Mouse (Mus musculus): Measurements from ENCODE around the gene Gsc. TPM values are rescaled to one million over a fixed set of nuclear protein-coding genes. Genes with fewer than 3 reads are reported as not detected.

Gene Gsc
- total and polyA plus RNA-seq, 3 experiments = not detected

- H3K36me3 ChIP-seq (replicated peaks) = no peaks in the 10 kb centered on the region
- ATAC-seq (ENCODE audit: extremely low read depth, insufficient number of reproducible peaks, low FRiP score, poor library complexity, severe bottlenecking) (no peak), DNase-seq (ENCODE audit: low spot score) (no peak)
- TF ChIP-seq CTCF (IDR thresholded peaks at IDR 0.05; ENCODE audit: low read depth, low read length) (no peak), TAL1 (conservative IDR thresholded peaks at IDR 0.05; ENCODE audit: low read depth, low read length) (no peak), POLR2AphosphoS5 (IDR thresholded peaks at IDR 0.05; ENCODE audit: insufficient replicate concordance, low read depth, low read length) (no peak), GATA1 (IDR thresholded peaks at IDR 0.05; ENCODE audit: borderline replicate concordance, low read length) (no peak), GATA2 (IDR thresholded peaks at IDR 0.05; ENCODE audit: borderline replicate concordance, low read depth, low read length) (no peak)
- no peak overlapping the region for H3K4me3 ChIP-seq (ENCODE audit: low read depth, low read length)
- no peaks in the 10 kb centered on the region for H3K4me1 ChIP-seq (ENCODE audit: insufficient read depth, low read depth, low read length)
- H3K27me3 ChIP-seq (ENCODE audit: insufficient read depth, low read length) = no peaks in the 10 kb centered on the region
- H3K9me3 ChIP-seq (replicated peaks) = peaks cover 72% of the 10 kb centered on the region
Measured at GRCm38 (mm10) chr12:104431359-104431758, 41.8 kb downstream of the Gsc start.

DNA sequence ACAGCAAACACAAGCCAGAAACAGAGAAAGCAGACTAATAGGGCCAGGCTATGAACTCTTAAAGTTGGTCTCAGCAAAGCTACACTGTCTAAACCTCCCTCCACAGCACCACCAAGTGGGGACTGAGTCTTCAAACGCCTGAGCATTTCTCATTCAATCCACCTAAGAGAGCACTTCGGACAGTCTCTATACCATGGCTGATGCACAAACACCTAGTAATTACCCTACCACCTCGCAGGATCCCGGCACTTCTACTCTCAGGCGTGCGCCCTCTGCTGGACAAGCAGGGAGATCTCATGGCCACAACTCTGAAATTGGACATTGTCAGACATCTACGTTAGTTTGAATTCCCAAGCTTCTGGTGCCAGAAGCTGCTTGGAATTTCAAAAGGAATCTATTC is 46.2 kb downstream of the Gsc start:
- ATAC-seq (ENCODE audit: extremely low read depth, insufficient number of reproducible peaks, low FRiP score, poor library complexity, severe bottlenecking) = no peak
- no peaks in the 10 kb centered on the region for H3K36me3 ChIP-seq (replicated peaks)
- peaks cover 64% of the 10 kb centered on the region for H3K9me3 ChIP-seq (replicated peaks)
- no peak overlapping the region for H3K4me3 ChIP-seq (ENCODE audit: low read depth, low read length)
- H3K27me3 ChIP-seq (ENCODE audit: insufficient read depth, low read length) = no peaks in the 10 kb centered on the region
- DNase-seq (ENCODE audit: low spot score) = no peak
- H3K4me1 ChIP-seq (ENCODE audit: insufficient read depth, low read depth, low read length) = no peaks in the 10 kb centered on the region
- TF ChIP-seq POLR2AphosphoS5 (IDR thresholded peaks at IDR 0.05; ENCODE audit: insufficient replicate concordance, low read depth, low read length) (no peak), GATA1 (IDR thresholded peaks at IDR 0.05; ENCODE audit: borderline replicate concordance, low read length) (no peak), GATA2 (IDR thresholded peaks at IDR 0.05; ENCODE audit: borderline replicate concordance, low read depth, low read length) (no peak), TAL1 (conservative IDR thresholded peaks at IDR 0.05; ENCODE audit: low read depth, low read length) (no peak), CTCF (IDR thresholded peaks at IDR 0.05; ENCODE audit: low read depth, low read length) (no peak)

- no peaks in the 10 kb centered on the region for H3K27me3 ChIP-seq (ENCODE audit: insufficient read depth, low read length)
- no peaks in the 10 kb centered on the region for H3K4me1 ChIP-seq (ENCODE audit: insufficient read depth, low read depth, low read length)
- no peak overlapping the region for H3K4me3 ChIP-seq (ENCODE audit: low read depth, low read length)
- H3K9me3 ChIP-seq (replicated peaks) = peaks cover 61% of the 10 kb centered on the region
- ATAC-seq (ENCODE audit: extremely low read depth, insufficient number of reproducible peaks, low FRiP score, poor library complexity, severe bottlenecking) = no peak
- no peak for DNase-seq (ENCODE audit: low spot score)
- no peaks in the 10 kb centered on the region for H3K36me3 ChIP-seq (replicated peaks)
- no peak for TF ChIP-seq GATA2 (IDR thresholded peaks at IDR 0.05; ENCODE audit: borderline replicate concordance, low read depth, low read length)
- no peak for TF ChIP-seq CTCF (IDR thresholded peaks at IDR 0.05; ENCODE audit: low read depth, low read length)
- no peak for TF ChIP-seq POLR2AphosphoS5 (IDR thresholded peaks at IDR 0.05; ENCODE audit: insufficient replicate concordance, low read depth, low read length)
- TF ChIP-seq TAL1 (conservative IDR thresholded peaks at IDR 0.05; ENCODE audit: low read depth, low read length) = no peak
- TF ChIP-seq GATA1 (IDR thresholded peaks at IDR 0.05; ENCODE audit: borderline replicate concordance, low read length) = no peak
Measured at GRCm38 (mm10) chr12:104425591-104425990, 47.5 kb downstream of the Gsc start.

- Histone ChIP-seq H3K4me3 (ENCODE audit: low read depth, low read length) (no peak overlapping the region), H3K9me3 (replicated peaks) (peaks cover 66% of the 10 kb centered on the region), H3K27me3 (ENCODE audit: insufficient read depth, low read length) (no peaks in the 10 kb centered on the region), H3K4me1 (ENCODE audit: insufficient read depth, low read depth, low read length) (no peaks in the 10 kb centered on the region), H3K36me3 (replicated peaks) (no peaks in the 10 kb centered on the region)
- DNase-seq (ENCODE audit: low spot score) (no peak), ATAC-seq (ENCODE audit: extremely low read depth, insufficient number of reproducible peaks, low FRiP score, poor library complexity, severe bottlenecking) (no peak)
- TF ChIP-seq CTCF (IDR thresholded peaks at IDR 0.05; ENCODE audit: low read depth, low read length) (no peak), POLR2AphosphoS5 (IDR thresholded peaks at IDR 0.05; ENCODE audit: insufficient replicate concordance, low read depth, low read length) (no peak), GATA2 (IDR thresholded peaks at IDR 0.05; ENCODE audit: borderline replicate concordance, low read depth, low read length) (no peak), TAL1 (conservative IDR thresholded peaks at IDR 0.05; ENCODE audit: low read depth, low read length) (no peak), GATA1 (IDR thresholded peaks at IDR 0.05; ENCODE audit: borderline replicate concordance, low read length) (no peak)
Measured at GRCm38 (mm10) chr12:104422615-104423392, 50.3 kb downstream of the Gsc start.

Other genes starting within 250 kb of the Gsc start
- gene Serpina3g, start 237.1 kb downstream of the Gsc start, total RNA-seq (2014; fragmentation: Nextera tagmentation) = not detected in 2 replicates
- gene Serpina3g, start 237.1 kb downstream of the Gsc start, total RNA-seq (2017) = 0.06 and 0.16 TPM in 2 replicates
- gene Serpina3g, start 237.1 kb downstream of the Gsc start, polyA plus RNA-seq (2012) = not detected in 2 replicates
- gene Serpina3i, start 210.2 kb downstream of the Gsc start, total RNA-seq (2014; fragmentation: Nextera tagmentation) = not detected in 2 replicates
- gene Serpina3i, start 210.2 kb downstream of the Gsc start, total RNA-seq (2017) = 0.11 TPM in 1 of 2 replicates, not detected in the other
- gene Serpina3i, start 210.2 kb downstream of the Gsc start, polyA plus RNA-seq (2012) = not detected in 2 replicates
- not detected in 2 replicates for gene Serpina3j, start 158.8 kb downstream of the Gsc start, total RNA-seq (2014; fragmentation: Nextera tagmentation)
- gene Serpina3j, start 158.8 kb downstream of the Gsc start, total RNA-seq (2017) = 0.27 TPM in 1 of 2 replicates, not detected in the other
- gene Serpina3j, start 158.8 kb downstream of the Gsc start, polyA plus RNA-seq (2012) = not detected in 2 replicates
- not detected in 2 replicates for gene Serpina3k, start 134.8 kb downstream of the Gsc start, total RNA-seq (2014; fragmentation: Nextera tagmentation)
- gene Serpina3k, start 134.8 kb downstream of the Gsc start, total RNA-seq (2017) = not detected in 2 replicates
- not detected in 2 replicates for gene Serpina3k, start 134.8 kb downstream of the Gsc start, polyA plus RNA-seq (2012)
- not detected in 2 replicates for gene Serpina3m, start 134.8 kb downstream of the Gsc start, total RNA-seq (2014; fragmentation: Nextera tagmentation)
- not detected in 2 replicates for gene Serpina3m, start 134.8 kb downstream of the Gsc start, total RNA-seq (2017)
- gene Serpina3m, start 134.8 kb downstream of the Gsc start, polyA plus RNA-seq (2012) = not detected in 2 replicates
- not detected in 2 replicates for gene Serpina3n, start 66.6 kb downstream of the Gsc start, total RNA-seq (2014; fragmentation: Nextera tagmentation)
- gene Serpina3n, start 66.6 kb downstream of the Gsc start, total RNA-seq (2017) = not detected in 2 replicates
- gene Serpina3n, start 66.6 kb downstream of the Gsc start, polyA plus RNA-seq (2012) = not detected in 2 replicates

Measured in G1E (cell line).